Mouse (Mus musculus) small intestine, adult 2 months (tissue): ENCODE results near the gene Pard3b. TPM values are rescaled to one million over a fixed set of nuclear protein-coding genes. Genes with fewer than 3 reads are reported as not detected.

Source experiments
- H3K27ac ChIP-seq: fragments of 200-500 bp; 2 replicates; pipeline ENCODE4 v1.5.1; 2012; ENCODE audit warnings: low read depth, low read length, control low read depth, inconsistent platforms; ENCODE audit not compliant: insufficient read depth
- H3K27me3 ChIP-seq: fragments of 200-500 bp; 2 replicates; pipeline ENCODE4 v1.6.1; 2012; ENCODE audit warnings: mild to moderate bottlenecking, moderate library complexity, low read length, inconsistent platforms; ENCODE audit not compliant: control insufficient read depth, insufficient read depth
- H3K36me3 ChIP-seq: fragments of 200-500 bp; 2 replicates; pipeline ENCODE4 v1.6.1; 2012; ENCODE audit warnings: mild to moderate bottlenecking, low read length, control low read depth, inconsistent platforms; ENCODE audit not compliant: control insufficient read depth, insufficient read depth
- H3K4me1 ChIP-seq: fragments of 200-500 bp; 2 replicates; pipeline ENCODE4 v1.6.1; 2012; ENCODE audit warnings: low read length, inconsistent platforms, mixed read lengths; ENCODE audit not compliant: control insufficient read depth, insufficient read depth, insufficient read length
- H3K4me3 ChIP-seq: fragments of 200-500 bp; 2 replicates; pipeline ENCODE4 v1.5.1; 2012; ENCODE audit warnings: low read depth, mild to moderate bottlenecking, control low read depth, inconsistent platforms, low read length, moderate library complexity
- CTCF ChIP-seq: fragments of 200-500 bp; IDR thresholded peaks from 2 replicates; pipeline ENCODE4 v1.5.1; 2012; ENCODE audit warnings: low read depth, mild to moderate bottlenecking, control low read depth, inconsistent platforms, low read length, moderate library complexity, mixed read lengths; ENCODE audit not compliant: insufficient replicate concordance, insufficient read length; ENCODE audit errors: extremely low read depth
- POLR2A ChIP-seq: fragments of 200-500 bp; IDR thresholded peaks from 2 replicates; pipeline ENCODE4 v1.6.1; 2012; ENCODE audit warnings: low read depth, mild to moderate bottlenecking, control low read depth, inconsistent platforms, low read length, moderate library complexity
- WGBS: fragments of 180-500 bp; shearing (Covaris S2); methylation state at CpG from one replicate; pipeline ENCODE4 v1.1.7; 2018; 5-methylcytosine and 5-hydroxymethylcytosine counted together
- polyA plus RNA-seq: library from polyadenylated mRNA; depleted of rRNA; stranded (reverse); fragments of >200 nt; gene quantifications from 2 replicates; pipeline ENCODE4 v1.2.3, GENCODE M21; 2012

The Pard3b gene
- polyA plus RNA-seq, 1 experiment, result 7.2 TPM

- H3K36me3 ChIP-seq, result no peaks in the 10 kb centered on the region
- 93% methylated on average over 2 of the region's 2 CpGs for WGBS
- H3K4me3 ChIP-seq, result no peak overlapping the region
- no peak overlapping the region for H3K27ac ChIP-seq
- H3K4me1 ChIP-seq, result no peaks in the 10 kb centered on the region
- TF ChIP-seq POLR2A (no peak), CTCF (no peak)
- no peaks in the 10 kb centered on the region for H3K27me3 ChIP-seq
These were observed 521.0 kb downstream of the Pard3b start for GRCm38 (mm10) chr1:62159592-62159991.

- Histone ChIP-seq H3K4me1 (no peaks in the 10 kb centered on the region), H3K36me3 (0 out of 2 replicates have a peak, but pooled peaks cover 1% of the 10 kb centered on the region), H3K4me3 (no peak overlapping the region), H3K27ac (no peak overlapping the region), H3K27me3 (no peaks in the 10 kb centered on the region)
- TF ChIP-seq CTCF, result no peak
- TF ChIP-seq POLR2A, result no peak
- WGBS, result 33% methylated on average over 1 of the region's 1 CpGs
These were observed 536.5 kb downstream of the Pard3b start for GRCm38 (mm10) chr1:62175013-62175640.

DNA sequence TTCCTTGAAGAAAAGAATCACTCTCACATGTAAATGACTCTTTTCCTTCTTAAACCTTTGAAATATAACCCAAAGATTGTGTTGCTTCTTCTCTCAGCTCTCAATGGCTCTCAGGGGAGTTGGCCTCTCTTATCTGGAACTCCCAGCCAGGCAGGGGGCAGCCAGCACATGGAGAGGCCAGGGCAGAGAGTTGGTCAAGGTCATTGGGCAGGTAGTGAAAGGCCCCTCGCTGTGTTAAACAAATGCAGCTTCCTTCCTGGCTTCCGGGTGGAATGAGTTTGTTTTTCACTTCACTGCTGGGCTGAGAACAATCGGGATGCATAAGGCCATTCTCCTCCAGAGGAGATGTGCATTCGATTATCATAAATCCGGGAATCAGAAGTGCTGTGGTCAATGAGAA is 543.0 kb downstream of the Pard3b start:
- H3K4me1 ChIP-seq, result no peaks in the 10 kb centered on the region
- TF ChIP-seq CTCF (no peak), POLR2A (no peak)
- H3K27me3 ChIP-seq, result no peaks in the 10 kb centered on the region
- no peak overlapping the region for H3K4me3 ChIP-seq
- 33% methylated on average over 5 of the region's 5 CpGs for WGBS
- H3K27ac ChIP-seq, result no peak overlapping the region
- H3K36me3 ChIP-seq, result no peaks in the 10 kb centered on the region

DNA sequence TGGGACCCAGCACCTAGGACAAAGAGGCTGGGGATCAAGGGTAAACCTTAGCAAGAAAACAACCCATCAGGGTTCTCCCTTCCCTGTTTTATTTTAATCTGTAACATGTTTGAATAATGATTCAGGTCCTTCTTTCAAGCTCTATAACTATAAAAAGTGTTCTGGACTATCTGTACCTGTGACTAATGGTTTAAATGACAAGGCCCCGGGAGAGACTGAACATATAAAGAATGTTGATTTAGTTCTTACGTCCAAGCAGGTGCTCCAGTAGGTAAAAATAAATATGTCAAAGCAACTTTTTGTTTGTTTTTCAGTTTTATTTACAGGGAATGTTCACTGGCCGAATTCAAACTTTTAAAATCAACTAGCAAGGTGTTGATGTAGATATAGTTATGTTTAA is 544.0 kb downstream of the Pard3b start:
- no peak overlapping the region for H3K4me3 ChIP-seq
- WGBS, result 51% methylated on average over 3 of the region's 3 CpGs

GRCm38 (mm10) chr1:62190786-62191185 is 552.2 kb downstream of the Pard3b start:
- no peaks in the 10 kb centered on the region for H3K27me3 ChIP-seq
- 95% methylated on average over 1 of the region's 1 CpGs for WGBS

More for the DNA sequence above, 544.0 kb downstream of the Pard3b start:
- no peaks in the 10 kb centered on the region for H3K27me3 ChIP-seq
- TF ChIP-seq CTCF, result no peak
- TF ChIP-seq POLR2A, result no peak
- no peaks in the 10 kb centered on the region for H3K4me1 ChIP-seq
- no peaks in the 10 kb centered on the region for H3K36me3 ChIP-seq
- H3K27ac ChIP-seq, result no peak overlapping the region

GRCm38 (mm10) chr1:62197515-62197914 is 558.9 kb downstream of the Pard3b start:
- no peaks in the 10 kb centered on the region for H3K27me3 ChIP-seq
- H3K27ac ChIP-seq, result no peak overlapping the region
- no peaks in the 10 kb centered on the region for H3K36me3 ChIP-seq
- WGBS, result 90% methylated on average over 8 of the region's 8 CpGs
- H3K4me3 ChIP-seq, result no peak overlapping the region
- TF ChIP-seq POLR2A (no peak), CTCF (no peak)
- peaks cover 2% of the 10 kb centered on the region; the same call in 1 of the 2 replicates for H3K4me1 ChIP-seq

More at GRCm38 (mm10) chr1:62190786-62191185, 552.2 kb downstream of the Pard3b start:
- H3K27ac ChIP-seq, result no peak overlapping the region
- TF ChIP-seq CTCF (no peak), POLR2A (no peak)
- no peaks in the 10 kb centered on the region for H3K4me1 ChIP-seq
- H3K36me3 ChIP-seq, result no peaks in the 10 kb centered on the region
- no peak overlapping the region for H3K4me3 ChIP-seq

GRCm38 (mm10) chr1:62200919-62201318 is 562.3 kb downstream of the Pard3b start:
- WGBS, result 57% methylated on average over 1 of the region's 1 CpGs
- TF ChIP-seq CTCF (no peak), POLR2A (no peak)
- Histone ChIP-seq H3K27ac (no peak overlapping the region), H3K4me1 (peaks cover 2% of the 10 kb centered on the region; the same call in 1 of the 2 replicates), H3K36me3 (no peaks in the 10 kb centered on the region), H3K4me3 (no peak overlapping the region), H3K27me3 (no peaks in the 10 kb centered on the region)
